Mouse (Mus musculus) heart, postnatal 36 days (tissue): ENCODE data around the gene Fgf13. TPM values are rescaled to one million over a fixed set of nuclear protein-coding genes. Genes with fewer than 3 reads are reported as not detected.

Experiments
- microRNA-seq, 2 experiments: library from miRNA; unstranded; fragments of <30 nt; microRNA quantifications; one replicate each; pipeline ENCODE4 v1.2.0; 2021; ENCODE audit warnings: borderline number of aligned reads in 2 of 2
- total RNA-seq, 2 experiments: library from RNA; stranded (reverse); gene quantifications; 2 replicates each; pipeline ENCODE4 v1.2.3; 2021

Gene Fgf13
- total RNA-seq, 2 experiments from 2014 or later, result 118 to 121 TPM

Small RNA genes lying within 50 kb of the gene (microRNA-seq; reads per million reads assigned to microRNA genes)
- 11.6 to 19.5 reads per million in 2 experiments for gene Mir504
